Mouse (Mus musculus): ENCODE measurements around the gene Lingo4.

GRCm38 (mm10) chr3:94389420-94389819 is 8.9 kb upstream of the Lingo4 start:
- TF ChIP-seq MYOG (IDR thresholded peaks at IDR 0.05; ENCODE audit: control insufficient read depth in 1 of 3, insufficient read depth in 1 of 3, insufficient read length in 2 of 3, low read depth in 2 of 3) (no peak), POLR2A (IDR thresholded peaks at IDR 0.05; ENCODE audit: insufficient read length, low read depth) (no peak)
